Mouse (Mus musculus): Measurements from ENCODE around the gene Rars2.
A peak's percentile ranks its signal among the peaks of the same experiment; 100 is the strongest.
"Not testable (repeated sequence)": the region's sequence is repeated elsewhere in the genome, so short reads cannot be mapped to it uniquely, and the experiment has no call there.

Gene Rars2

DNA sequence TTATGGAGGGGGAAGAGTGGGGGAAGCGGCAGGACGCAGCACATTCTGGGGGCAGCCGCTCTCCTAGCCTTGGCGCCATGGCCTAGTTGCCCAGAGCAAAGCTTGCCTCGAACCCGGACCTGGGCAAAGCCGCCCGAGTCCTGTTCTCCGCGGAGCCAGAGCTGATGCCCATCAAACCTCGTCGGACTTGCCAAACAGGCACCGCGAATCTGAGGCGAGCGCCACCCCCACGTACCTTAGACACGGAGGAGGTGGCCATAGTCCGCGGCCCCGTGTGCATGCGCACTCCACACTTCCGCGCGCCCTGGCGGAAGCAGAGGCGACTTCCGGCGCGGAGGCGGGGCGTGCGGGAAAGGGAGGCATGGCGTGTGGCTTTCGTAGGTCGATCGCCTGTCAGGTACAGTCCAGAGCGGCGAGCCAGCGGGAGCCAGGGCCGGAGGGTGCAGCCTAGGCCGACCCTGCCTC, at the start of gene Rars2, which contains the start of gene Orc3:
Gene Rars2 (plus strand): TSS at position 328 of the 465 bp plus-strand sequence.
Gene Orc3 (minus strand): TSS at position 315 of the 465 bp plus-strand sequence.
- peak; percentile 86 for DNase-seq (ENCODE audit: low read depth)

DNA sequence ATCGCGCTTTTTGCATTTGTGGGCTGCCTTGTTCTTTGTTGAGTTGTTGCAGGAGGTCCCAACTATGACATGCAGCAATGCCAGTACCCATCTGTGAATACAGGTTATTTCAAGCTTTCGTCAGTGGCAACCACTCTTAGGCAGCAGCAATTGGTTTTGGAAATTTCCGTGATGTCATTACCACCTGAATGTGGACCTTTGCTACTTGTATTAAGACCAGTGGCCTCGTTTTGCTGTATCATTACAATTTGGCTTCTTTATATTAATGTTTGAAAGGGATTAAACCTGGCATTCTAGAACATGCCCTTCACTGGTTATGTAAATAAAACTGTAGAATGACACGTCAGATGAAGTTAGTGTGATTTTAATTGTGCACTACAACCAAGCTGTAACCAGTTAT, 48.5 kb upstream of the Rars2 start:
- no peak for DNase-seq (ENCODE audit: low read depth)

DNA sequence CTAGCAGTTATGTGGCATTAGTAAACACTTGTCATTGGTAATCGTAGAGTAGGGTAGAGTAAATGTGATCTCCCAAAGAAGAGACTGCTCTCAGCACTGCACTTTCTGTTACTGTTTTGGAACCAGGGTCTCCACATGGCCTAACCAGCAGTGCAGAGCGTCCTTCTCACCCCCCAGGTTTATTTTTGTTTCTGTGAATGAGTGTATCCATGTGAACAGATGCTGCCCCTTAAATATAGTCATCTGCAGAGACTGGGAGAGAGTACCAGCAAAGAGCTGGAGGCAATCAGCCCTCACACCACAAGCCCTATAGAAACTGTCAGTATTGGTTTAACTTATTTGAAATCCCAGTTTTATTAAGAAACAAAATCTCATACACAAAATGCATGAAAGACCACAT, 41.9 kb upstream of the Rars2 start:
- no peak for DNase-seq (ENCODE audit: low read depth)

DNA sequence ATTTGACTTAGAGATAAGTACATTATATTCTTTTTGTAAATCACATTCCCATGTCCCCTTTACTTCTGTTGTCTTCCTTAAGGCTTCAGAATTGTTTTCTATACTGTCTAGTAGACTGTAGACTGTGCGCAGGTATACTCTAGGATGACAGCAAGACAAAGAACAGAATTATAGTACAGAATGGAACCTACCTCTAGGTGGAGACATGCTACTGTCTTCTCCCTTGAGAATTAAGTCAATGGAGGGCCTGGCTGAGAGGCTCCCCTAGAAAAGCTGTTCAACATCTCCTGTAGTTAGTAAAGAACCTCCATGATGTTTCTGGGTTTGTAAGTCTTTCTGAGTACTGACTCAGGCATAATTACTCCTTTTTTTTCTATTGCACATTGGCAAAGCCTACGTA, 37.7 kb upstream of the Rars2 start:
- no peak for DNase-seq (ENCODE audit: low read depth)

DNA sequence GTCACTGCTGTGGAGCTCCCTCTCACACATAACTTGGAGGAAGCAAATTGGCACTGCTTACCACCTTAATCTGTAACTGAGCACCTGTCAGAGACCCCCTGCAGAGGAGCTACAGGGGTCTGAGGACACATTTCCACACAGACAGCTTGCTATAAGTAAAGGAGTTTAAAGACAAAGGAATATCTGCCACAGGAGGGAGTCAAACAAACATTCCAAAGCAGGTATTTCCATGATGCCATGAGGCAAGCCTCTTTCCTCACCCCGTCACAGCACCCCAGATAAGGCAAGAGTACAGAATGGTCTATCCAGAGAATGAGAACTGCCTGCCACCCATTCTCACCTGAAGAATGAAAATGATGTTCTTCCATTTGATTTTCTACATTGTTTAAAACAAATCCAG, 35.5 kb upstream of the Rars2 start:
- no peak for DNase-seq (ENCODE audit: low read depth)

DNA sequence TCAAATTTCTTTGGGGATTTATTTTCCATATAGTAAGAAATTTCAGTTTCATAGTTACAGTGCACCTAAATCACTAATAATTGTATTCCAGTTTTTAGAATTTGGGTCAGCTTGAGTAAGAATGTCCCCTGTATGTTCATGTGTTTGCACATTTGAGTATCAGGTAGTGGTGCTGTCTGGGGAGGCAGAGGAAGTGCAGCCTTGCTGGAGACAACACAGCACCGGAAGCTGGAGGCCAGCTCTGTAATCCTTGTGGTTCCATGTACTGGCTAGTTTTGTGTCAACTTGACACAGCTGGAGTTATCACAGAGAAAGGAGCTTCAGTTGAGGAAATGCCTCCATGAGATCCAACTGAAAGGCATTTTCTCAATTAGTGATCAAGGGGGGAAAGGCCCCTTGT, 33.3 kb upstream of the Rars2 start:
- DNase-seq (ENCODE audit: low read depth): not testable (repeated sequence)

DNA sequence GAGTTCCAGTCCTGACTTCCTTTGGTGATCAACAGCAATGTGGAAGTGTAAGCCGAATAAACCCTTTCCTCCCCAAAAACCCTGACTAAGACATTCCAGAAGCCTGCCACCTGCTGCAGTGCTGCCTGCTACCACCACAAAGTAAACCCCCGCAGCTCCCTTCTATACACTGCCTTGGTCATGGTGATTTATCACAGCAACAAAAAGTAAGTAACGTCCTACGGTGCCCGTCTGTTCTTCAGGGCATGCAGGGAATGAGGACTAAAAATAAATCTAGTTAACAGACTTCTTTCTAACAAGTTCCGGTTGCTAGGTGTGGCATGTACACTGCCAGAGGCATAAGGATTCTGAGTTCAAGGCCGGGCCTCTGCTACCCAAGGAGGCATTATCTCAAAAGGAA, 32.8 kb upstream of the Rars2 start:
- DNase-seq (ENCODE audit: low read depth): no peak

DNA sequence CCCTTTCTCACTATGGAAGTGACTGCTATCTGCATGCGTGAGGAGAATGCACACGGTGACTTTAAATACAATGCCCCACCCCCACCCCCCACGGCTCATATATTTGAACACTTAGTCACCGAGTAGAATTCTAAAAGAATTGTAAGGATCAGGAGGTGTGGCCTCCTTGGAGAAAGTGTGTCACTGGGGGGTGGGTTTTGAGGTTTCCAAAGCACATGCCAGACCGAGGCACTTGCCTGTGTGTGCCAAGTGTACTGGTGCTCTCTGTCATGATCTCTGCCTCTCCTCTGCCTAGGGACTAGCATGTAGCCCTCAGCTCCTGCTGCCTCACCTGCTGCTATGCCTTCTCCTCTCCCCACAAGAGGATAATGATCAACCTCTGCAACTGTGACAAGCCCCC, 32.3 kb upstream of the Rars2 start:
- DNase-seq (ENCODE audit: low read depth): no peak

DNA sequence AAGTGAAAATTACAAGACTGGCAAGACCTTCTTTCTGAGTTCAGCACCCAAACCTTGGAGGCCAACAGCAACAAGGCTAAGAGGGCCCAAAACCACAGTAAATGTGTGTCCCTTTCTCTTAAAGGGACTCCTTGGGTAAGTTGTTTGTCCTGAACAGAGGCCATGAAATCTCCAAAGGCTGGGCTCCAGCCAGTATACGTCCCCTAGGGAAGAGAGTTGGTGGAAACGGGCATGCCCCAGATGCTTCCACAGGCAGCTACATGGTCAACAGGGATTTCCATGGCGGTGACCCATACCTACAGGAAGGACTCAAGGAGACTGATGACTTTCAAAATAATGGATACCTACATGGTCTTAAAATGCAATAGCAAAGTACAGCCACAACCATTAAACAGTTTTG, 31.3 kb upstream of the Rars2 start:
- DNase-seq (ENCODE audit: low read depth): no peak

DNA sequence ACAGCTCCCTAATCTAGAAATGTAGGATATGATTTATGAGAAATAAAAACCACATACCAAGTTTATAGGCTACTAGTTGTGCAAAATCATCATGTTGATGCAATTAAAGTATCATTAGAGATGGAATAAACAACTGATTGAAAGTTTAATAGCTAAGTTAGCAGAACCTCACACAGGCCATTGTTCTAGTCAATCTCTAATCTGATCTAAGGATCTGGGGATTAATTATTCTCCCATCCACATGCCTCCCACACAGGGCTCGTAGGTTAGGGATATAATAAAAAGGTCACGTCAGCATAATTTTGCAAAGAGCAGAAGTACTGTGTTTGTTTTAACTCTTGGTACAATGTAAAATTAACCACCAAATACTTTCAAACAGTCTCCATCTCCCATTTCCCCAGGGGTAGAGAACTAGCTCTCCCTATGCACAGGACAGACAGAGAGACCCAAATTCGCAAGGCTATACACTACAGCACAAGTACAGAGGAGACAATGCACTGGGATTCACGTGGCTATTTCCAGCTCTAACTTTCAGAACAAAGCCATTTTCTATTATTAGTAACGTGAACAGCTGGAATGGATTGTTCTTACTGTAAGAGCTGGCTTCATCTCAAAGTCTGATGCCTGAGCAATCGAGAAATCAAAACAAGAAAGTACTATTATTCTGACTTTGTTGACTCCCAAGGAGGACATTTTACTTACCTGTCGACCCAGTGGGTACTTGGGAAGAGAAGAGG, 29.7 kb upstream of the Rars2 start:
- no peak for DNase-seq (ENCODE audit: low read depth)

DNA sequence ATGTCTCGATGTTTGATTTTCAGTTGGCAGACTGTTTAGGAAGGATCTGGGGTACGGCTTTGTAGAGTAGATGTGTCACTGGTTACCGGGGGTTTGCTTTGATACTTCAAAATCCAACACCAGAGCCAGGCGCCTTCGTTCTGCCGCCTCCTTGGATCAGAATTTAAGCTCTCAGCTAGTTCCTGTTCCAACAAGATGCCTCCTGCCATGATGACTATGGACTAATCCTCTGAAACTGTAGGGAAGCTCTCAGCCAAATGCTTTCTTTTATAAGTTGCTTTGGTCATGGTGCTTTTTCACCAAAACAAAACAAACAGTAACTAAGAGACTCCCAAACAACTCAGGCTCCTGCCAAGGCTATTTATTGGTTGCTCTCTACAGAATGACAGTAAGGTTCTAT, 11.6 kb upstream of the Rars2 start:
- no peak for DNase-seq (ENCODE audit: low read depth)

DNA sequence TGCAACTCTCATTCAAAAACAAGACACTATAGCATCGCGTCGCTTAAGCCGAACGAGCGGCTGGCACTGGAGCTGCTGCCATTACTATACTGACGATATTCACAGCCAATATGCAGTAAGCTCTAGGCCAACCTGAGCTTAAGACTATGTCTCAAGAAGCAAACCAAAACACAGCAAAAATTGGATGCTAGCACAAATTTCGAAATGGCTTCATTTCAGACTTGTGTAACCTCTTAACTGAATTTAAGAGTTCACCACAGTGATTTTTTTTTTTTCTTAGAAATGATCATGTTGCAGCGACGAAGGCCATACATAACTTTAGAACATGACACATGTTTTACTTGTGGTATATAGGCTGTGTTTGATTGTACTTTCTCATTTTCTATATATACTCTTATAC, 8.1 kb upstream of the Rars2 start:
- DNase-seq (ENCODE audit: low read depth): no peak

DNA sequence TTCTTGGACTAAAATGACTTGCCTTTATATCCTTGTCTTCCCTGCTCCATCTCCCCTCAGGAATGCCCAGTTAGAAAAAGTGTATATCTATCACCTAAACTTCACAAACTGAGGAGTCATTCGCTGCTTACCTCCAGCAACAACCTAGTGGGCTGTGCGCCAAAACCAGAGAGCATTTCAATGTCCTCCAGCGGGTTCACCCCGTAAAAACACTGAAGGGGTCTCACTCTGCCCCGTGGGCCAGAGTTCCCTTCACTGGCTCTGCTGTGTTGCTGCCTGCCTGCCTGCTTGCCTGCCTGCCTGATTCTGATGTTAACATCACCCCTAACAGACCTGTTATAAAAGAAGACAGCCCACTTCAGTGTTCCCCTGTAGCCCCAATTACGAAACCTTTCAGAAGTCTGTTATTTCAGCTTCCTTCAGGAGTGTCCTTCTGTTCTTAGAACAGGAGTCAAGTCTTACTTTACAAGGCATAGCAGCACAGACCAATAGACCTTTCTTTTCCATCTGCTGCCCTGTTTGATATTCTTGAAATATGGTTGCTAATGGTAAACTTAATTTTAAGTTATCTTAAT, 1.1 kb upstream of the Rars2 start:
- peak; percentile 7 for DNase-seq (ENCODE audit: low read depth)

DNA sequence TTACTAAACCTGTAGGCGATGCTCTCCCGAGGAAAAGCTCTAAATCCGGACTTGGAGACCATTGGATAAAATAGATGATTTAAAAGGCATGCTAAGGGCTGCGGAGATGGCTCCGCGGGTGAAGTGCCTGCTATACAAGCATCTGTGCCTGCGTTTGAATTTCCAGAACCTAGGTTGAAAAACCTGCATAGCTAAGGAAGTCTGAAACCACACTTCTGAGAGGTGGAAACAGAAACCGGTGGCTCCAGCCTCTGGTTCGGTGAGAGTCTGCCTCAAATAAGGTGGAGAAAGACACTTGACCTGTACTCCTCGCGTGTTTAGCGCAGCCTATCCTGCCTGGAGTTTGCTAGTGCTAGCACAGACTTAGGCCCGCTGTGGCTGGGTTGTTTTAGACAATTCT, 546 bp downstream of the Rars2 start:
- peak; percentile 5 for DNase-seq (ENCODE audit: low read depth)

DNA sequence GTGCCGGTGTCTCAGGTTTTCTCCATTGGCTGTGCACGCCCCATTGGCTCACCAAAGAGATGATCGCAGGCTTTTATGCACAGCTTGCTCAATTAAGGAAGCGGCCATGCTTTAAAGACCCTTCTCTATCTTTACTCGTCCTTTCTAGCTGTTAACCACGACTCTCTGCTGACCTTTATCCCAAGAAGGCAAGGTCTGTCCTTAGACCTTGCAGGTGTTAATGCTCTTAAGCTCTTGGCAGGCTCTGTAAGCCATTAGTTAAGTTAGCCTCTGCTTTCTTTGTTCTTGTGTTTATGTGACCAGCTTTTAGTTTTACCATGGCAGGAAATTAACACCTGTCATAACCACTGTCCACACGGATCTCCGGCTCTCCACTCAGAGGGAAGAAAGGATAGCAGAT, 1.4 kb downstream of the Rars2 start:
- DNase-seq (ENCODE audit: low read depth): no peak

DNA sequence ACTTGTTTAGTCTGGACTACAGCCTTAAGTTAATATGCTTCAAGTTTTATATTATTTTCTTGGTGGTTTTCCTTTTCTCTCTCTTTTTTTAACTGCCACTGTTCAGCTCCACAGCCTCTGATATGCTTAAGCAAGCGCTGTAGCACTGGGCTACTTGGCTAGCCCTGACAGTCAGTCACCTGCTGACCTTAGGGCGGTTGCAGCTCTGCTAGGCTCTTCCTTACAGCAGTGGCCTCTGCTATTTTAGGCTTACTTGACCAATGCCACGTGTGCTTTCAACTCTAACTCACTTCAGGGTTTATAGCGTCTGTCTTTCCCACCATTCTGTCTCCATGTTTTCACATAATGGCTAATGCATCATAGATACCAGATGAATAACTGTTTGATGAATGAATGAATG, 10.8 kb downstream of the Rars2 start:
- DNase-seq (ENCODE audit: low read depth): no peak

DNA sequence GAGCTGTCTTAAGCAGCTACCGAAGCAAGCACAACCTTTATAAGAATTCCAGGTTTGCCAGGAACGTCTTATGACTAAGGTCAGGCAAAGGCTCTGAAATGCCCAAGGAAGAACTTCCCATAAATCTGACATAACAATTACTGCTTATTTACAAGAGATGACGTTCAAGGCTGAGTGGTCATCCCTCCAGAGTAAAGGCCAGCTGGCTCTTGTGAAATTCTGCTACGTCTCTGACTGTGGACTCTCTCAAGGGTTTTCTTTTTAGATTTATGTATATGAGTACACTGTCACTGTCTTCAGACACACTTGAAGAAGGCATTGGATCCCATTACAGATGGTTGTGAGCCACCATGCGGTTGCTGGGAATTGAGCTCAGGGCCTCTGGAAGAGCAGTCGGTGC, 11.6 kb downstream of the Rars2 start:
- no peak for DNase-seq (ENCODE audit: low read depth)

DNA sequence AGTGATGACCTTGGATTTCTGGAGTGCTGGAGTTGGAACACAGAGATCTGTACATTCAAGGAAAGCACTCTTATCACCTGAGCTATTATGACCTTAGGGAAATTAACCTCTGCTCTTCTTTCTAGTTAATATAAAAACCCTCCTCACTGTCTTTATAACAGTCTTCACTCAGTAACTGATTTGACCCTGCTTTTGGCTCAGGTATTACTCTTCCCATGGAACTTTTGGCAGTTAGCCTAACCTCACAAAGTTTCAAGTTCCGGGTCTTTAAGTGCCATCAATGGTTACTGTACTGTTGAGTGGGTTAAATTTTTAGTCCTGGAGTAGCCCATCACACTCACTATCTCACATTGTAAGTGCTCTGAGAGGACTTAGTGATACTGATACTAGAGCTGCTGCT, 15.2 kb downstream of the Rars2 start:
- DNase-seq (ENCODE audit: low read depth): no peak

DNA sequence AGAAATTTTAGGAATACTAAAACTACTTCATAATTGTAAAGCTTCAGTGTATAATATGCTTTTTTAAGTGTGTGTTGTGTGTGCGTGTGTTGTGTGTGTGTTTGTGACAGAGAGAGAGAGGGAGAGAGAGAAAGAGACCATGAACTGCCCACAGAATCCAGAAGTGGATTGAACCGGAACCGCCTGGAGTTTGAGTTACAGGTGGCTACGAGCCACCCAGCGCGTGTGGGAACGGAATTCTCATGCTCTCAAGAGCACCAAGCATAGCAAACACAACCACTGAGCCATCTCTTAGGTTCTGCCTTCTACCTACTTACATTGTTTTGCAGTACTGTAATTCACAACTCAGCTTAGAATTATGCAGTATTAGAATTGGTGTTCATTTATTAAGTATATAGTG, 19.4 kb downstream of the Rars2 start:
- no peak for DNase-seq (ENCODE audit: low read depth)

DNA sequence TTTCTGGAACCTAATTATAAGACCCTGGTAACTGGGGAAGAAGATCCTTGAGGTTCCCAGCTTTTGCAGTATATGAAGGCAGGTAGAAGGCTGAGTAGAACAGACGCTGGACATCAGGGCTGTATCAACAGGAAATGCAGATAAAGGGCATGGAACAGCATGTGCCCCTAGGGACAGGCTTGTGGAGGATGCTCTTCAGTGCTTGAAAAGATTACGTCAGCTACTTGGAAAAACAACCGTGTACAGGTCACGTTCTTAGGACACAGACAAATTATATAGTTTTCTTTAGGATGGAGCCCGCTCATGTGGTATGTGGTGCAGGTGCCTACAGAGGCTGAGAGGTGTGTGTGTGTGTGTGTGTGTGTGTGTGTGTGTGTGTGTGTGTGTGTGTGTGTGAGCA, 21.3 kb downstream of the Rars2 start:
- no peak for DNase-seq (ENCODE audit: low read depth)

DNA sequence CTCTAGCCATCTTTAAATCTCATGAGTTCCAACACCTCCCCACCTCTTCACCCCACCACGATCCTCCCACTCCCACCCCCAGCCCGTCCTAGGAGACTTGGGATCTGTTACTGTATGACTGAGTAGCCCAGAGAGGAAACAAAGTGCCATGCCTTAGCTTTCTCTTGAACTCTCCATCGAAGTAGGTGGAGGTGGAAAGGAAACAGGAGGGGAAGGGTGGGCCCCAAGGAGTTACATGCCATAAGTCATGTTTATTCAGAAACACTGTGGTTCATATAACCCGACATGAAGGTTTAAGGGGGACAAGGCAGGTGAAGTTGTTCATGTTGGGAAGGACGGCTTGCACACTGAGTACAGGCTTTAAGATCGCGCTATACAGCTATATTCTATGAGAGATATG, 22.6 kb downstream of the Rars2 start:
- DNase-seq (ENCODE audit: low read depth): no peak

DNA sequence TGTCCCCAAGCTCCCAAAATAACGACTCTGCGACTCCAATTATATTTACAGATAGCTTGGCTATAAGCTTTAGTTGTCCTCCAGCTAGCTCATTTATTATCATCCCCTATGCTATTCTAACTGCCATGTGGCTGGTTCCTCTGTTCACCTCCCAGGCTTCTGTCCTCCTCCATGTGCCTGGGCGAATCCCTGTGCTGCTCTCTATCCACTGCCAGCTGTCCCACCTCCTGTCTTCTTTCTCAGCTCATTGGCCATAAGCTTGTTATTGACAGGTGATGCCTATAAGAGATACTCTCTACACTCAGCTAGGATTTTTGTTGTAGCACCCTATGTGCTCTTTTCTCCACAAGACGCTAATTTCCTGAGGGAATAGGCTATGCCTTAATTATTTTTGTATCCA, 23.1 kb downstream of the Rars2 start:
- no peak for DNase-seq (ENCODE audit: low read depth)

DNA sequence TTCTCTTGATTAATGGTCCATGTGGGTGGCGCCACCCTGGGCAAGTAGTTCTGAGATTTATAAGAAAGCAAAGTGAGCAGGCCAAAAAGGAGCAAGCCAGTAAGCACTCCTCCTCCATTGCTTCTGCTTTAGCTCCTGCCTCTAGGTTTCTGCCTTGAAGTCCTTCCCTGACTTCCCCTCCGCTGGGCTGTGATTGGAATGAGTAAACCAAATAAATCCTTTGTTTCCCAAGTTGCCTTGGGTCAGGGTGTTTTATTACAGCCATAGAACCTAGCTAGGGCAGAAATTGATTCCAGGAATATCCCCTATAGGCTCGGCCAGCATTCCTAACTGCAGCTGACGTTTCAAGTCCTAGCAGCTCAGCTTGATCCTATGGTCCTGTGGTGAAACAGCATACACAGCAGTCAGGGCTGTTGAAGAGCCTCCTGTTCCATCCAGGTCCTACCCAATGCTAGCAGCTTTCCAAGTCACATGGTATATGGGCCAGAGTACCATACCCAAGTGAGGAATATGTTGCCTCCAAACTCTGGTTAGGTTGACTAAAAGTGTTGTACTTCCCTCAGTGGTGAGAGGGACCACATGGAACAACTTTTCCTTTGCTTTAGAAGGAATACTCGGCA, 25.1 kb downstream of the Rars2 start:
- no peak for DNase-seq (ENCODE audit: low read depth)

DNA sequence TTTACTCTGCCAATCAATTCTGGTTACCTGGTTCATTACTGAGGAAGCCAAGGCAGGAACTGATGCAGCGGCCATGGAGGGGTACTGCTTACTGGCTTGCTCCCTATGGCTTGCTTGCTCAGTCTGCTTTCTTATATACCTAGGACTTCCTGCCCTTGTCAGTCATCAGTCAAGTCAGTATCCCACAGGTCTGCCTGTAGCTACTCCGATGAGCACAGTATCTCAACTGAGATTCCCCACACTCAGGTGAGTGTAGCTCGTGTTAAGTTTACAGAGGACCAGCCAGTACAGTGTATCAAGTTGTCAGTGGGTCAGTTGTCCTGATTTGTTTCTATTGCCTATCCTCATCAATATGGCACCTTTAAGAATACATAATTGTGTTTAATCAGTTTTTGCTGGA, 26.0 kb downstream of the Rars2 start:
- DNase-seq (ENCODE audit: low read depth): no peak
